Mouse (Mus musculus) forebrain, postnatal 0 days (tissue): Measurements from ENCODE around the gene Smad1. TPM values are rescaled to one million over a fixed set of nuclear protein-coding genes. Genes with fewer than 3 reads are reported as not detected.

ENCODE experiments used
- ATAC-seq: fragments of 200-750 bp; cut with Nextera tagmentation; 2 replicates; pipeline ENCODE4 v1.8.0; 2017; ENCODE audit warnings: mild to moderate bottlenecking, moderate library complexity
- DNase-seq: peaks from one replicate; pipeline ENCODE4 v3.0.0-alpha.2; 2015
- H3K27ac ChIP-seq: fragments of 300-500 bp; sonication (generic); 2 replicates; pipeline ENCODE4 v1.5.1; 2014; ENCODE audit warnings: low read depth, mild to moderate bottlenecking, antibody characterized with exemption, low read length, moderate library complexity, mixed read lengths
- H3K27me3 ChIP-seq: fragments of 300-500 bp; sonication (generic); 2 replicates; pipeline ENCODE4 v1.6.1; 2014; ENCODE audit warnings: mild to moderate bottlenecking, low read length, mixed read lengths; ENCODE audit not compliant: insufficient read depth
- H3K36me3 ChIP-seq: fragments of 300-500 bp; sonication (generic); 2 replicates; pipeline ENCODE4 v1.6.1; 2014; ENCODE audit warnings: mild to moderate bottlenecking, moderate library complexity; ENCODE audit not compliant: insufficient read depth
- H3K4me1 ChIP-seq: fragments of 300-500 bp; sonication (generic); 2 replicates; pipeline ENCODE4 v1.6.1; 2014; ENCODE audit warnings: antibody characterized with exemption; ENCODE audit not compliant: insufficient read depth
- H3K4me2 ChIP-seq: fragments of 300-500 bp; sonication (generic); 2 replicates; pipeline ENCODE4 v1.6.1; 2014; ENCODE audit warnings: low read depth, mild to moderate bottlenecking, moderate library complexity
- H3K4me3 ChIP-seq: fragments of 300-500 bp; sonication (generic); 2 replicates; pipeline ENCODE4 v1.5.1; 2014; ENCODE audit warnings: low read depth, low read length, mixed read lengths
- H3K9ac ChIP-seq: fragments of 300-500 bp; sonication (generic); 2 replicates; pipeline ENCODE4 v1.6.1; 2014; ENCODE audit warnings: mild to moderate bottlenecking
- H3K9me3 ChIP-seq: fragments of 300-500 bp; sonication (generic); 2 replicates; pipeline ENCODE4 v1.6.1; 2016; ENCODE audit warnings: low read length
- CTCF ChIP-seq: sonication (generic); IDR thresholded peaks from 2 replicates; pipeline ENCODE4 v1.5.1; 2016; ENCODE audit warnings: antibody characterized with exemption, control low read depth, low read depth
- WGBS: fragments of 180-500 bp; shearing (Covaris S2); extraction: QIAGEN DNeasy Blood & Tissue Kit; methylation state at CpG from one replicate; pipeline ENCODE4 v1.1.7; 2014; 5-methylcytosine and 5-hydroxymethylcytosine counted together
- polyA plus RNA-seq: library from polyadenylated mRNA; unstranded; fragments of >200 nt; fragmentation: Nextera tagmentation; extraction: Ambion mirVana; gene quantifications from 2 replicates; pipeline ENCODE4 v1.2.1, GENCODE M21; 2015
- total RNA-seq: library from RNA; depleted of rRNA; stranded (reverse); fragments of >200 nt; gene quantifications from 2 replicates; pipeline ENCODE4 v1.2.3, GENCODE M21; 2014

Smad1 gene
- total and polyA plus RNA-seq, 2 experiments from 2014 or later: 57.1 to 80.1 TPM

DNA sequence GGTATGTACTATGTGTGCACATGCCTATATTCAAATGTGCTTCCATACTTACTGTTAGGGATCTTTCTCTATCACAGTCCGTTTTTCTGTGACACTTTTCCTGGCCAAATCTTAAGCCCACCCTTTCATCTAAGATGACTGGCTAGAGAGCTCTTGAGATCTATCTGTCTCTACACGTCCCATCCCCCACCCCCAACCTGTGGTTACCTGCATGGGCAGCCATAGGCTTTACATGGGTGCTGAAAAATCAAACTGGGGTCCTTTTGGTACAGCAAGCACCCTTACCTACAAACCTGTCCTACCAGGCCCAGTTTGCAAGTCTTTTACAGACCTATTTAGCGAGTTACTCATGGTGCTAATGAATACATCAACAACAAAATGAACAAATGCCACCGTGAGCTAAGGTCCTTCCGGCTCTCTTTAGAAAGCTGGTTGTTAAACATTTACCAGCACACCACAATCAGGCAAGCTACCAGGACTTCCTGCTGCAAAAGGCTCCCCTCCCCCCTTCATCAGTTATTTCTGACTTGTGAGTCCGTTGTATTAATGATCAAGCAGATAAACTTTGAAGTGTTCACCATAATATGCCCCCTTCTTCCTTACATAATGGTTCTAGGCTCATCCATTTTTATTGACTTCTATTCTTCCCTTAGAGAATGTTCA, 5.7 kb upstream of the Smad1 start:
- no peaks in the 10 kb centered on the region for H3K4me1 ChIP-seq
- no peak overlapping the region for H3K4me3 ChIP-seq
- no peak for DNase-seq
- H3K27me3 ChIP-seq: no peaks in the 10 kb centered on the region
- H3K9me3 ChIP-seq: no peaks in the 10 kb centered on the region
- no peaks in the 10 kb centered on the region for H3K36me3 ChIP-seq
- no peak overlapping the region for H3K9ac ChIP-seq
- no peak for TF ChIP-seq CTCF
- ATAC-seq: no peak
- WGBS: 80% methylated on average over 6 of the region's 6 CpGs
- no peak overlapping the region for H3K4me2 ChIP-seq
- H3K27ac ChIP-seq: no peak overlapping the region

DNA sequence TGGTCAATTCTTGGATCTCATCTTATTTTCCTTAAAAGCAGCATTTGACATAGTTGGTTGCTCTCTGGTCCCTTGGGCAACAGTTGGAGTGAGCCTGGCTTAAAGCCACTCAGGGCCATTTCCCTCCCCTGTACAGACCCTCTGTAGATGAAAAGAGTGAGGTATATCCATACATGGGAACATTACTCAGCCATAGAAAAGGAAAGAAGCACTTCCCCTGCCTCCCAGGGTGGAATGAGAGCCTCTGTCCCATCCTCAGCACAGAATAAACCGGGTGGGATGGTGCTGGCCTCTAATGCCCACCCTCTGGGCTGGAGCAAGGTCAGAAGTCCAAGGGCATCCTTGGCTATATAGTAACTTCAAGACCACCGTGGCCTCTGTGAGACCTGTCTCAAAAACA, 1.4 kb upstream of the Smad1 start:
- no peak for TF ChIP-seq CTCF

DNA sequence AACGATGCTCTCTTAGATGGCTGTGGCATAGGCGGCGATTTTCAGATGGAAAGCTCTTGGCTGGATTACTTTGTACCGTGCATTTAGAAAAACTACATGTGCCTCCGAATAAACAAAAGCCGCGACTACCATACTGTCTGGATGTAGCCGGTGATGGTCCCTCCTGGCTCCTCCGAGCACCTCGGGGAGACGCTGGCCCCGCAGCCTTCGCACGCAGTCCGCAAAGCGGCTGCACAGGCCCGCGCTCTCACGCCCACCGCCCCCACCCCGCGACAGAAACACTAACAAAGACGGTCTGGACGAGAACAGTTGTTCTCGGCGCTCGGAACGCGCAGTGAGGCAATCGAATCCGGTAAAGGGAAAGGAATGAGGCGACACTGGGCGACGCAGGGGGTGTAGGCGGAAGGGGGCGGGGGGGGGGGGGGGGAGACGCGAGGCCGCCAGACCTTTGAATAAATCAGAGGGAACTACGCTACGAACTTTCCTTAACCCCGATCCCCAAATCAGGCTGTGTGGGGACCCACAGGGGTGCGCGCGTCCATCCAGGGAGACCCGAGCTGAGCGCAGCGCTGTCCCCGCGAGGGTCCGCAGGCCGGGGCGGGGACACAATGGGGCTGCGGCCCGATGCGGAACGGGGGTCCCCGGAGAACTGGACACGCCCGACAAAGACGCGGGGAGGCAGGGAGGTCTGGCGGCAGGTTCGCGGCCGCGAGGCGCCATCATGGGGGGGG, 902 bp downstream of the Smad1 start:
- Histone ChIP-seq H3K4me2 (peak overlapping the region; percentile 61), H3K4me1 (peaks cover 21% of the 10 kb centered on the region), H3K27ac (peak overlapping the region; percentile 98), H3K9me3 (no peaks in the 10 kb centered on the region), H3K9ac (peak overlapping the region; percentile 96), H3K4me3 (peak overlapping the region; percentile 89), H3K36me3 (no peaks in the 10 kb centered on the region), H3K27me3 (no peaks in the 10 kb centered on the region)
- WGBS: under 1% methylated on average over 58 of the region's 68 CpGs
- ATAC-seq (peak; percentile 52), DNase-seq (peak; percentile 69)
- TF ChIP-seq CTCF: no peak

More for the DNA sequence above, 1.4 kb upstream of the Smad1 start:
- WGBS: 66% methylated on average over 2 of the region's 2 CpGs
- Histone ChIP-seq H3K4me3 (no peak overlapping the region), H3K9ac (no peak overlapping the region), H3K27me3 (no peaks in the 10 kb centered on the region), H3K9me3 (no peaks in the 10 kb centered on the region), H3K4me2 (no peak overlapping the region), H3K4me1 (peaks cover 21% of the 10 kb centered on the region), H3K27ac (no peak overlapping the region), H3K36me3 (no peaks in the 10 kb centered on the region)
- ATAC-seq (no peak), DNase-seq (no peak)

DNA sequence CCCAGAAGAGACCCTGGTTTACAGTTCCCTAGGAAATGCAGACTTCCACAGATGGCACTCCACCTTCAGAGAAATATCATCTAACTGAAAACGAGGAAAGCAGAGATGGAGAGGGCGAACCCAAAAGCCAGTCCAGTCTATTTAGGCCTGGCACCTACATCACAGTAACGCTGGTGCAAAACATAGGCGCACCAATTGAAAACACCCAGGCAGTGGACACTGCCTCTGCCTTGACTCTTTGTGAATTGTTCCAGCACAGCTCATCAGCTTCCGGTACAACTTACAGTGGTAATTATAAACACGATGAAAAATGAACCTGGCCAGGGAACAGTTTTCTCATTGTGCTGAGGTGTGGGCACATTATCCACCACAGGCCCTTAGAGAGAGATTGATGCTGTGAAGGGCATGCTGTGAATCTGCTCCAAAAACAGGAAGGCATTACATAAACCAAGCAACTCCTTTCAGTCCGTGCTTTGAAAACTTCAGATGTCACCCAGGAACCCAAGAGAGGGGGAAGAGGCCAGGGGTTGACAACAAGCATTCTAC, 1.5 kb downstream of the Smad1 start:
- Histone ChIP-seq H3K9ac (peak overlapping the region; percentile 96), H3K27me3 (no peaks in the 10 kb centered on the region), H3K4me2 (peak overlapping the region; percentile 61), H3K4me3 (peak overlapping the region; percentile 89), H3K27ac (peak overlapping the region; percentile 98), H3K4me1 (peaks cover 21% of the 10 kb centered on the region), H3K9me3 (no peaks in the 10 kb centered on the region), H3K36me3 (no peaks in the 10 kb centered on the region)
- 9% methylated on average over 7 of the region's 7 CpGs for WGBS
- ATAC-seq (no peak), DNase-seq (no peak)
- TF ChIP-seq CTCF: no peak

DNA sequence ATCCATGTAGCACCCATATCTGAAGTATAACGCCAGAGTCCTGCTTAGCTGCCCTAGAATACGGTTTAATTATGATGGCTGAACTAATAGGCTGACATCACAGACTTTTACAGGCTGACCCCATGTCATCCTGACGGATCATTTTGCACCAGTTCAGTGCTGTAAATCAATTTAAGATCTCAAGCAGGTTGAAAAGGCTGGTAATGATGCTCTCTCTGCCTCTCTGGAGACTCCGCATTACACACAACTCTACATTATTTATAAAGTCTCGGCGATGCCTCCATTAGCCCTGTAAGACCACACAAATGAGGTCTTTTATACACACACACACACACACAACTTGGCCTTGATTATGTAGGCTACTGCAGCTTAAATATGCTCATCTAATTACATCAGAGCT, 2.4 kb downstream of the Smad1 start:
- Histone ChIP-seq H3K9ac (peak overlapping the region; percentile 96), H3K4me1 (peaks cover 26% of the 10 kb centered on the region), H3K4me2 (peak overlapping the region; percentile 61), H3K4me3 (peak overlapping the region; percentile 89), H3K9me3 (no peaks in the 10 kb centered on the region), H3K27me3 (no peaks in the 10 kb centered on the region), H3K27ac (peak overlapping the region; percentile 98; the same call in 1 of the 2 replicates), H3K36me3 (no peaks in the 10 kb centered on the region)
- TF ChIP-seq CTCF: no peak
- DNase-seq (no peak), ATAC-seq (no peak)
- 27% methylated on average over 6 of the region's 6 CpGs for WGBS

DNA sequence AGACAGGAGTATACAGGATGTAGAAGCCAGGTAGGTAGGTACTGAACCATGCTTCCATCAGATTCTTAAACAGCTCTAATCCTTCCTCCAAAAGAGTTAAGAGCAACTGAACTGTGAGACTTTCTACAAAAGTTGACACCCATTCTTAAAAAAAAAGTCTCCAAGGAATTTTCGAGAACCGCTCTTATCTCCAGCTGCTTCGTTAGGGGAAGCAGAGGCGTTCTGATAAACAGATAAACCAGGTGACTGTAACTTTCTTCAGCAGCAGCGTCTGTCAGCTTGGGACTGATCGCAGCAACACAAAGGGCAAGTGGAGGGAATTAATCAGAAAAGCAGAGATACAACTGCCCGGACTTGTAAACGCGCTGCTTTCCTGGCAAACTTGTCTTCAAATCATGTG, 5.3 kb downstream of the Smad1 start:
- WGBS: 65% methylated on average over 9 of the region's 9 CpGs
- ATAC-seq: no peak
- Histone ChIP-seq H3K4me3 (no peak overlapping the region), H3K9me3 (no peaks in the 10 kb centered on the region), H3K27me3 (no peaks in the 10 kb centered on the region), H3K4me2 (no peak overlapping the region), H3K36me3 (no peaks in the 10 kb centered on the region), H3K27ac (no peak overlapping the region), H3K9ac (no peak overlapping the region), H3K4me1 (peaks cover 29% of the 10 kb centered on the region)
- TF ChIP-seq CTCF: no peak
- DNase-seq: no peak

DNA sequence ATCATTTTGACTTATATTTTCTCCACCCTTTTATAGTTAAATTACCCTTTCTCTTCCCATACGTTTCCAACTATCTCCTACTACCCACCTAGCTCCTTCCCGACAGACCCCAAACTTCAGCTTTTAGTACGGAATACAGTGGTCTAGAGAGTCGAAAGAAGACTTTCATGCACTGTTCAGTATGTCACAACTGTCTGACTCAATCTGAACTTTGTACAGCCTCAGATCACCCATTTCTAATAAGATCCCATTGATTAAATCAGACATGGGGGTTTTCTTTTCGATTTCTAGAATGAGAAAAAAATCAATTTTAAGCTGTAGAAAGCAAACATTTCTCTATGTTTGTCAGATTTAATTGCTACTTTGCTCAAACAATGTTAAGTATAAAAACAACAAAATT, 6.1 kb downstream of the Smad1 start:
- Histone ChIP-seq H3K4me2 (no peak overlapping the region), H3K27me3 (no peaks in the 10 kb centered on the region), H3K4me3 (no peak overlapping the region), H3K9ac (no peak overlapping the region), H3K9me3 (no peaks in the 10 kb centered on the region), H3K36me3 (no peaks in the 10 kb centered on the region), H3K27ac (no peak overlapping the region), H3K4me1 (peaks cover 29% of the 10 kb centered on the region)
- WGBS: 84% methylated on average over 5 of the region's 5 CpGs
- no peak for ATAC-seq
- no peak for DNase-seq
- no peak for TF ChIP-seq CTCF
